Mouse (Mus musculus) midbrain, embryonic 16.5 days (tissue): ENCODE data around the gene Fam214a. TPM values are rescaled to one million over a fixed set of nuclear protein-coding genes. Genes with fewer than 3 reads are reported as not detected.

Experiments used
- ATAC-seq: fragments of 200-750 bp; cut with Nextera tagmentation; 2 replicates; pipeline ENCODE4 v1.8.0; 2017; ENCODE audit warnings: moderate TSS enrichment
- H3K27ac ChIP-seq: fragments of 300-500 bp; sonication (generic); 2 replicates; pipeline ENCODE4 v1.5.1; 2014; ENCODE audit warnings: mild to moderate bottlenecking, low read length, mixed read lengths
- H3K27me3 ChIP-seq: fragments of 300-500 bp; sonication (generic); 2 replicates; pipeline ENCODE4 v1.6.1; 2014; ENCODE audit warnings: low read depth, low read length, mixed read lengths; ENCODE audit not compliant: control insufficient read depth, insufficient read depth
- H3K36me3 ChIP-seq: fragments of 300-500 bp; sonication (generic); 2 replicates; pipeline ENCODE4 v1.6.1; 2014; ENCODE audit warnings: mild to moderate bottlenecking, low read length, moderate library complexity, mixed read lengths; ENCODE audit not compliant: control insufficient read depth, insufficient read depth
- H3K4me1 ChIP-seq: fragments of 300-500 bp; sonication (generic); 2 replicates; pipeline ENCODE4 v1.6.1; 2014; ENCODE audit warnings: mild to moderate bottlenecking, low read length, mixed read lengths; ENCODE audit not compliant: control insufficient read depth, insufficient read depth
- H3K4me2 ChIP-seq: fragments of 300-500 bp; sonication (generic); 2 replicates; pipeline ENCODE4 v1.6.1; 2014; ENCODE audit warnings: mild to moderate bottlenecking, low read length, mixed read lengths
- H3K4me3 ChIP-seq: fragments of 300-500 bp; sonication (generic); 2 replicates; pipeline ENCODE4 v1.5.1; 2014; ENCODE audit warnings: low read depth, mild to moderate bottlenecking, low read length, moderate library complexity, mixed read lengths
- H3K9ac ChIP-seq: fragments of 300-500 bp; sonication (generic); 2 replicates; pipeline ENCODE4 v1.6.1; 2014; ENCODE audit warnings: low read depth, low read length, mixed read lengths
- H3K9me3 ChIP-seq: fragments of 300-500 bp; sonication (generic); replicated peaks from 2 replicates; pipeline ENCODE4 v1.6.1; 2014; ENCODE audit warnings: mild to moderate bottlenecking, low read length, mixed read lengths; ENCODE audit not compliant: control insufficient read depth, poor library complexity, severe bottlenecking
- WGBS: fragments of 180-500 bp; shearing (Covaris S2); extraction: QIAGEN DNeasy Blood & Tissue Kit; methylation state at CpG from one replicate; pipeline ENCODE4 v1.1.7; 2014; 5-methylcytosine and 5-hydroxymethylcytosine counted together
- polyA plus RNA-seq: library from polyadenylated mRNA; unstranded; fragments of >200 nt; fragmentation: Nextera tagmentation; extraction: Ambion mirVana; gene quantifications from 2 replicates; pipeline ENCODE4 v1.2.1, GENCODE M21; 2015

Fam214a gene
- polyA plus RNA-seq, 1 experiment from 2014 or later: 22.7 TPM

DNA sequence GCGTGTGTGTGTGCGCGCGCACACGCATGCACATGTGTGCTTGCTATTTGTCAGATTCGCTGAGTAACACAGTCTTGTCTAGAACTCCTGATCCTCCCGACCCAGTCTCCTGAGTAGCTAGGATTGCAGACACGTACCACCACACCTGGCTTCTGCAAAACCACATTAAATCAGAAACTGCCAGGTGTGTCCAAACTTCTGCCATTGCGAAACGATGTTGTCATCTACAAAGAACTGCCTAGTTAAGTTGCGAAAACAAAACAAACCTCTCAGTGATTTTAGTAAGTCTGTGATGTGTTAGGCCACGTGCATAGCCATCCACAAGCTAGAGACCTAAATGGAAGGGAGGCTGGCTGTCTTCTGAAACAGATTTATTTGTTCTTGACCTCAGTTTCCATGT lies 32.2 kb upstream of the Fam214a start:
- Histone ChIP-seq H3K27me3 (no peaks in the 10 kb centered on the region), H3K9ac (no peak overlapping the region), H3K36me3 (no peaks in the 10 kb centered on the region), H3K4me2 (no peak overlapping the region), H3K4me3 (no peak overlapping the region), H3K27ac (no peak overlapping the region), H3K4me1 (peaks cover 7% of the 10 kb centered on the region; the same call in 1 of the 2 replicates), H3K9me3 (peaks cover 8% of the 10 kb centered on the region; the same call in 1 of the 2 replicates)
- WGBS: 93% methylated on average over 12 of the region's 12 CpGs
- ATAC-seq: no peak

DNA sequence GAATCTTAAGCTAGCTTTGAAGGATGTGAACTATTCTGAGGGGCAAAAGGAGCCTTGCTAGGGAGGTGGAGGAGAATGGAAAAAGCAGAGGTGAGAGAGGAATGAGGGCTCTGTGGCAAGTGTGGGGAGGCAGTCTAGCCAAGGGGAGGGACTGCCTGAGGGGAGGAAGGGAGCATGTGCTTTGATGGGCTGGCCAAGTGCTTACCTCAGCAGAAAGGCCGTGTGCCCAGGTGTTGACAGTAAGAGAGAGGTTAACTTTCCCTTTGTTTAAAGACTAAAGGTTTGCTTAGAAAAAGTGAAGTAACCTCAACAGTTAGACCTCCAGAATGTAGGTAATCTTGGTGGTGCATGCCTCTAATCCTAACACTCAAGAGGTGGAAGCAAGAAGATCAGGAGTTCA lies 31.3 kb upstream of the Fam214a start:
- H3K4me2 ChIP-seq: no peak overlapping the region
- no peaks in the 10 kb centered on the region for H3K36me3 ChIP-seq
- H3K27ac ChIP-seq: no peak overlapping the region
- no peak for ATAC-seq
- H3K9ac ChIP-seq: no peak overlapping the region
- WGBS: 79% methylated on average over 1 of the region's 1 CpGs
- no peak overlapping the region for H3K4me3 ChIP-seq
- peaks cover 11% of the 10 kb centered on the region; the same call in 1 of the 2 replicates for H3K4me1 ChIP-seq
- H3K27me3 ChIP-seq: no peaks in the 10 kb centered on the region
- peaks cover 8% of the 10 kb centered on the region; the same call in 1 of the 2 replicates for H3K9me3 ChIP-seq

DNA sequence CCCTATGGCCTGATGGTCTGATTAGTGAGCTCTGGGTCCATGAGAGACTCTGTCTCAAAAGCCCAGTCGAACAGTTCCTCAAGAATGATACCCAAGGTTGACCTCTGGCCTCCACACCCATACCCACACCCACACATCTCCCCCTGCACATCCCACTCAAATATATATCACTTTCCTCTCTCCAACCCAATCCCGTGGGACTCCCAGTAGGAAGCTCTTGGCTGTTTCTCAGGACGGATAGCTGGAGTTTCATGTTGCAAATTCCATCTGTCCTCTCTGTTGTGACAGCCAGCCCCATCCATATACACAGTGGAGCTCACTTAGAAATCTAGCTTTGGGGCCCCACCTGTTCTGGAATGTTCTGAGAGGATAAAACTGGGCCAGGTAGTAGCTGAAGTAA lies 29.8 kb upstream of the Fam214a start:
- ATAC-seq: no peak
- Histone ChIP-seq H3K9ac (no peak overlapping the region), H3K4me2 (no peak overlapping the region), H3K4me3 (no peak overlapping the region), H3K4me1 (peaks cover 11% of the 10 kb centered on the region; the same call in 1 of the 2 replicates), H3K36me3 (no peaks in the 10 kb centered on the region), H3K9me3 (peaks cover under 1% of the 10 kb centered on the region; the same call in 1 of the 2 replicates), H3K27me3 (no peaks in the 10 kb centered on the region), H3K27ac (no peak overlapping the region)
- WGBS: 76% methylated on average over 3 of the region's 3 CpGs

DNA sequence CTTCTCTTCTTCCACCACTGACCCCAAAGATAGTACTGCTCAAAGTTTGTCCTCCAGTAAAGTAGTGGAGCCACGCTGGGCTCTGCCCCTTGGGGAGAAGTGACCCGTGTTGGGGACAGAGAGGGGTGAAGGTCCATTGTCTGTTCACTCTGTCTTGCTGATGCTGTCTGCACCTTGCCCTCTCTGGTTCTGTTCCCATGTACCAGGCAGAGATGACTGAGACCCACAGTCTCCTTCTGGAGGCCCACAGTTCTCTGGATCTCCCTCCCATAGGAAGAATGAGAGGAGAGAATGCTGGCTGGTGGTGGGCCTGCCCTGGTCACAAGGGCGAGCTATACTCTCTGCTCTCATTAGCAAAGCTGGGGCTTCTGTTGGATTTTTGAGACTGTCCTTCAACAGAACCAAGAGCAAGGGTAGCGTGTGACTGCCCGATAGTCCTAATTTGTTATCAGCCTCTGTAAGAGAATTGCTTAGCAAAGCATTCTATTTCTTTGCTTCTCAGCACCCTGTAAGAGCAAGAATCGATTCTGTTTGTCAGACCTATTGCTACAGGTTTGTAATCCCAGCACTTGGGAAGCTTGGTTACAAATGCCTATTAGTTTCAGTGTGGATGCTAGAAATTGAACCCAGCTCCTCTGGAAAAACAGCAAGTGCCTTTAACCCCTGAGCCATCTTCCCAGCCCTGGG lies 29.2 kb upstream of the Fam214a start:
- WGBS: 81% methylated on average over 6 of the region's 6 CpGs
- Histone ChIP-seq H3K4me1 (peaks cover 11% of the 10 kb centered on the region; the same call in 1 of the 2 replicates), H3K4me2 (no peak overlapping the region), H3K9ac (no peak overlapping the region), H3K36me3 (no peaks in the 10 kb centered on the region), H3K27me3 (no peaks in the 10 kb centered on the region), H3K9me3 (no peaks in the 10 kb centered on the region), H3K27ac (no peak overlapping the region), H3K4me3 (no peak overlapping the region)
- ATAC-seq: no peak

DNA sequence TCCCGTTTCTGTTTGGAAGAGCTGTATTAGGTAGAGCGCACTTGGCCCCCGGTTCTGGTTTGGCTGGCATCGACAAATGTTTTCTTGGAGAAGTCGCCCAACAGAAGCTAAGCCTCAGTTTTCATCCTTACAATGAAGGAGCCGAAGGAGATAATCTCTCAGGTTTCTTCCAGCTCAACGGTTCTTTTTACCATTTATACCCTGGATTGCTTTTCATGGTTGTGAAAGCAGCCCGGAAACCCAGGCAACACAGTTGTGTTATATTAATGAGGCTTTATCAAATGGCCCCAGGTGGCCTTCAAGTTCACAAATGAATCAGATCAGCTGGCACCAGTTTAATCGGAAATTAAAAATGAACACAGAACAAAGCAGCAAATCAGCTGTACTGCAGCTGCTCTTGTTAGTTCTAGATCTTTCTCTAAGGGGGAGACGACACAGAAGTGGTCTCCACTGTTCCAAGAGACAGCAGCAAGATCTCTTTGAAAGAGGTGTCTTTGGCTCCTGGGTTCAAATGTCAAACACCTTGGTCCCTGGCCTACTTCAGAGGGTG lies 27.4 kb upstream of the Fam214a start:
- Histone ChIP-seq H3K27ac (peak overlapping the region; percentile 63), H3K27me3 (no peaks in the 10 kb centered on the region), H3K4me2 (no peak overlapping the region), H3K36me3 (no peaks in the 10 kb centered on the region), H3K4me3 (no peak overlapping the region), H3K4me1 (peaks cover 11% of the 10 kb centered on the region; the same call in 1 of the 2 replicates), H3K9me3 (no peaks in the 10 kb centered on the region), H3K9ac (no peak overlapping the region)
- peak; percentile 28; the same call in 1 of the 2 replicates for ATAC-seq
- 7% methylated on average over 10 of the region's 10 CpGs for WGBS

DNA sequence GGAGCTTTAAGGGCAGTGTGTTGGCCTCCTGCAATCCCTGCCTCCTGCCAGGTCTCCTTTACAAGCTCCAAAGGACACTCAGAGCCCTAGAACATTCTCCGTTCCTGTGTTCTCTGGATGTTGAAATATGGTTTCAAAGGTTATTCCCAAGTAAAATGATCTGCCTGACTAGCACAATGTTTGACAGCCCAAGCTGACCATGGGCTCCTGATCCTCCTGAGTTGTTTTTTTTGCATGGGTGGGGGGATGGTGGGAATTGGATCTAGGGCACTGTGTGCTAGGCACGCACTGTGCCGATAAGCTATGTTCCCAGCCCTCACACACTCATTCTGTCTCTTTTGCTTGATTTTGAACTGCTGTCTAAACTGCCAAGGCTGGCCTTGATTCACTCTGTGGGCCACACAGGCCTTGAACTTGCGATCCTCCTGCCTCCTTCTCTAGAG lies 22.7 kb upstream of the Fam214a start:
- no peak overlapping the region for H3K27ac ChIP-seq
- H3K9ac ChIP-seq: no peak overlapping the region
- H3K4me3 ChIP-seq: no peak overlapping the region
- 94% methylated on average over 4 of the region's 4 CpGs for WGBS
- no peaks in the 10 kb centered on the region for H3K9me3 ChIP-seq
- no peak overlapping the region for H3K4me2 ChIP-seq
- H3K36me3 ChIP-seq: no peaks in the 10 kb centered on the region
- ATAC-seq: no peak
- no peaks in the 10 kb centered on the region for H3K27me3 ChIP-seq
- H3K4me1 ChIP-seq: peaks cover 9% of the 10 kb centered on the region; the same call in 1 of the 2 replicates

DNA sequence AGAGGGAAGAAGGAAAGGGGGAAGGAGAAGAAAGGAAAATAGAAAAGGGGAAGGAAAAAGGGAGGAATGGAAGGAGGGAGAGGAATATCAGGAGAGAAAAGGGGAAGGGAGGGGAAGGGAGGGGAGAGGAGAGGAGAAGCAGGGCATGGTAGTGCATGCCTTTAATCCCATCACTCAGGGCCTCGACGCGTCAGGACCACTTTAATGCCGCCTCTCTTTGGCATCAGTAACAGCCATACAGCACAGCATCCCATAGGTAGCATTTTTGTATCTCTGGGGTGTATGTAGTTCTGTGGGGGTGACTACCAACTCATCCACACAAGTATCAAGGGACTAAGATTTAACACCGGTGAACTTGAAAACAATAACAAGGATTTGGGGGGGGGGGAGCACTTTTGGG lies 22.0 kb upstream of the Fam214a start:
- H3K9me3 ChIP-seq: no peaks in the 10 kb centered on the region
- H3K9ac ChIP-seq: no peak overlapping the region
- 58% methylated on average over 5 of the region's 5 CpGs for WGBS
- ATAC-seq: no peak
- H3K4me3 ChIP-seq: no peak overlapping the region
- no peaks in the 10 kb centered on the region for H3K27me3 ChIP-seq
- H3K36me3 ChIP-seq: no peaks in the 10 kb centered on the region
- H3K27ac ChIP-seq: no peak overlapping the region
- no peak overlapping the region for H3K4me2 ChIP-seq
- H3K4me1 ChIP-seq: peaks cover 2% of the 10 kb centered on the region; the same call in 1 of the 2 replicates

DNA sequence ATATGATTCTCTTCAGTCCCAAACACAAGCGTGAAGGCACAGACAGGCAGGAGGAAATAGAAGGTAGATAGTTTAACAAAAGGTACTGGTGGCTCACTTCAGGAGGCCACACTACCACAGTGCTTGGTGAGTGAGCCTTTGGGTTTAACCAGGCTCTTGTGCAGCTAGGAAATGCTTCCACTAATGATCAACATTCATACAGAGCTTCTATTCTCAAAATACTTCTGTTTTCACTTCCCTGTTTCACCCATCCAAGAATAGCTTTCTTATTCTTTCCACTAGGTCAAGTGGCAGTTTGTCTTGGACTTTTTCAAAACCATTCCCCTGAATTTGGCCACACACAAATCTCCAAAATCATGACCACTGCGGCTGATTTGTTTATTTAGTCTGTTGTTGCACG lies 17.4 kb upstream of the Fam214a start:
- Histone ChIP-seq H3K36me3 (no peaks in the 10 kb centered on the region), H3K9me3 (no peaks in the 10 kb centered on the region), H3K27me3 (no peaks in the 10 kb centered on the region), H3K4me2 (no peak overlapping the region), H3K4me1 (no peaks in the 10 kb centered on the region), H3K4me3 (no peak overlapping the region), H3K9ac (no peak overlapping the region), H3K27ac (no peak overlapping the region)
- no peak for ATAC-seq
- WGBS: 88% methylated on average over 3 of the region's 3 CpGs

DNA sequence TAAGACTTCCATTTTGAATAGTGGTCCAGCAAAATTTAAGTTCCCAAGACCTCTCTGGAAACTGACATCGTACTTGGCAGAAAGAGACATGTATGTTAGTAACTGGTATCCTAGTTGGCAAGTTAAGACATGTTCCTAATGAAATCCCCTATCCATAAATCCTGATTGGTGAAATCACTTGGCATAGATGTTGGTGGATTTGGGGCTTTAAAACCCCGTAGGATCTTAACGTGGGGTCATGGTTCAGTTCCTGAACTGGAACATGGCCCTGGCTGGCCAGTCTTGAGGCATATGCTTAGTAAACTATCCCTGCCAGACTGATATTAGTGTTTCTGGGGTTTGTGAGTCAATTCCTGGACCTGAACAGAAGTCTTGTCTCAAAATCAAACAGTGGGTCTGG lies 14.9 kb upstream of the Fam214a start:
- 91% methylated on average over 3 of the region's 3 CpGs for WGBS

More for the DNA sequence above, 14.9 kb upstream of the Fam214a start:
- no peaks in the 10 kb centered on the region for H3K4me1 ChIP-seq
- H3K27ac ChIP-seq: no peak overlapping the region
- H3K9ac ChIP-seq: no peak overlapping the region
- H3K36me3 ChIP-seq: no peaks in the 10 kb centered on the region
- H3K4me3 ChIP-seq: no peak overlapping the region
- no peaks in the 10 kb centered on the region for H3K27me3 ChIP-seq
- no peaks in the 10 kb centered on the region for H3K9me3 ChIP-seq
- ATAC-seq: no peak
- no peak overlapping the region for H3K4me2 ChIP-seq
